Mouse (Mus musculus) gastrocnemius, postnatal 4 days (tissue): Measurements from ENCODE around the gene Hoxc5. TPM values are rescaled to one million over a fixed set of nuclear protein-coding genes. Genes with fewer than 3 reads are reported as not detected.
A peak's percentile ranks its signal among the peaks of the same experiment; 100 is the strongest.

Experiments
- DNase-seq, 2 experiments: peaks; one replicate each; pipeline ENCODE4 v3.0.0; 2021 to 2022; ENCODE audit warnings: low spot score in 2 of 2, mixed read lengths in 2 of 2
- total RNA-seq, 2 experiments: library from RNA; stranded (reverse); gene quantifications; 2 replicates each; pipeline ENCODE4 v1.2.3; 2021

The Hoxc5 gene
- total RNA-seq, 2 experiments from 2014 or later, result 4.1 to 5.0 TPM

DNA sequence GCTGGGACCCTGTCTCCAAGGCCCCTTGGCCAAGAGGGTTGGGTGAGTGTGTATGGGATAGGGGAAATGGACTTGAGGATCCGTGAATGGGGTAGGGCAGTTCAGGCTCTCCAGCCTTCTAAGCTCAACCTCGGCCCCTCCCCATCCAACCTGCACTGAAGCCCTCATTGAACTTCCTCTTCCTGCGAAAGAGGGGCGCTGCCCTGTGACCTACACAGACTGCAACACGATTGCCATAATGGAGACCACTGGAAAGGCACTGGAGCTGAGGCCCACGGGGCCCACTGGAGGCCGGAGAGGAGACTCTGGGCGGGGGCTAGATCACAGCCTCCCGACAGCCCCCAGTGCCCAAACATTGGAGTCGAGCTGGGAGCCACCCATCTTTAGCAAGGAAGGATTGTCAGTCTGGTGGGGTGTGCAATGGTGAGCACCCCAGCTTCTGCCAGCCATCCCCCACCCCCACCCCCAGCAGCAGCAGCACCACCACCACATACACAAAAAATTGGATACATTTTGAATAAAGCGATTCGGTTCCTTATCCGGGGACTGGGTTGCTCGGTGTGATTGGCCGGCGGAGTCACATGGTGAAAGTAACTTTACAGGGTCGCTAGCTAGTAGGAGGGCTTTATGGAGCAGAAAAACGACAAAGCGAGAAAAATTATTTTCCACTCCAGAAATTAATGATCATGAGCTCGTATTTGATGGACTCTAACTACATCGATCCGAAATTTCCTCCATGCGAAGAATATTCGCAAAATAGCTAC, 67.0 kb downstream of the Hoxc5 start:
- DNase-seq, result no peak

DNA sequence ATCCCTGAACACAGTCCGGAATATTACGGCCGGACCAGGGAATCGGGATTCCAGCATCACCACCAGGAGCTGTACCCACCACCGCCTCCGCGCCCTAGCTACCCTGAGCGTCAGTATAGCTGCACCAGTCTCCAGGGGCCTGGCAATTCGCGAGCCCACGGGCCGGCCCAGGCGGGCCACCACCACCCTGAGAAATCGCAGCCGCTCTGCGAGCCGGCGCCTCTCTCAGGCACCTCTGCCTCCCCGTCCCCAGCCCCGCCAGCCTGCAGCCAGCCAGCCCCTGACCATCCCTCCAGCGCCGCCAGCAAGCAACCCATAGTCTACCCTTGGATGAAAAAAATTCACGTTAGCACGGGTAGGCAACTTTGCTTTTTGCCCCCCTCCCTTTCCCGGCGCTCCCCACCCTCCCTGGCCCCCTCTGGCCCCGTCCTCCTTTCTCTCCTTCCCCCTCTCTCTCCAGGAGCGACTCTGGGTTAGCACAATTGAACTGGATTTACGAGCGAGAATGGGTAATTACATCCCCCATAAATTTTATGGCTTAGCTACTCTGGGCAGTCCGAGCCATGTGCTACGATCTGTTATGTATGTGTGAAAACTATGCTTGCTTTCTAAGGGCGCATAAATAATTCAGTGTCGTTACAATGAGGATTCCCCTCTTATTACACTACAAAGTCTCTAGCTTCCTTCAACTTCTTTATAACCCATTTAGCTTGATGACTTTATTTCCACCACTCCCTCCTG, 67.7 kb downstream of the Hoxc5 start:
- DNase-seq, result no peak

- DNase-seq, result no peak
These were observed 68.3 kb downstream of the Hoxc5 start for GRCm38 (mm10) chr15:103035548-103035881.

- DNase-seq, result no peak
These were observed 70.3 kb downstream of the Hoxc5 start for GRCm38 (mm10) chr15:103037579-103037978.

DNA sequence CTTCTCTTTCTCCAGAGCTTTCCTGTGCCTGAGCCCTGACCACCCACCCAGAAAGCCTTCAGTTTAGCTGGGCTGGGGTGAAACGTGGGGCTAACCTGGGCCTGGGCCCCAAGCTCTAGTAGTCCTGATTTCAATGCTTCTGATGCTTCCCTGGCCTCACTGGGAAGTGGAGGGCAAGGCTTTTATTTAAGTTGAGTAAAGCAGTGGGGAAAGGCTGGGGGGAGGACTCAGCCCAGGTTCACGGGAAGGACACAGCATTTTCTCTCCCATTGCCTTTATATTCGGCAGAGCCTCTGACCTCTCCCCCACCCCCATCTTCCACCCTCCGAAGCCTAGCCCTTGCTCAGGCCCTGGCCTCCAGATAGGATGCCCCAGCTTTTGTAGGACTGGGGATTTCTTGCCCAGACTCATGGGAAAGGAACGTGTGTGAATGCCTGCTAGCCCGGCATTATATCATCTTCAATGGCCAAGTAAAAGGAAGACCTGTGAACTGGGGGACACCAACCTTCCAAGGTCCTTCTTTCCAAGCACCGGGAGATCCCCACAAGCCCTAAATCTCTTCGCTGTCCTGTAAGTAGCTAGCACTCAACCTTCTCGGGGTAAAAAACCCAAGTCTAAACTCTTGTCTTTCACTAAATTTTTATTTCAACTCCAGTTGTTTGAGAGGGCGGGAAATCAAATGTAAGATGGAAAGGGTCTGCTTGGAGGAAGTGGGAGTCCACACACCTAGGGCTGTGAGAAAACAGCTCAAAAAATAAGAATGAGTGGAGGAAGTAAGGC, 71.6 kb downstream of the Hoxc5 start:
- DNase-seq, result no peak

- DNase-seq, result no peak
These were observed 72.4 kb downstream of the Hoxc5 start for GRCm38 (mm10) chr15:103039609-103040008.

DNA sequence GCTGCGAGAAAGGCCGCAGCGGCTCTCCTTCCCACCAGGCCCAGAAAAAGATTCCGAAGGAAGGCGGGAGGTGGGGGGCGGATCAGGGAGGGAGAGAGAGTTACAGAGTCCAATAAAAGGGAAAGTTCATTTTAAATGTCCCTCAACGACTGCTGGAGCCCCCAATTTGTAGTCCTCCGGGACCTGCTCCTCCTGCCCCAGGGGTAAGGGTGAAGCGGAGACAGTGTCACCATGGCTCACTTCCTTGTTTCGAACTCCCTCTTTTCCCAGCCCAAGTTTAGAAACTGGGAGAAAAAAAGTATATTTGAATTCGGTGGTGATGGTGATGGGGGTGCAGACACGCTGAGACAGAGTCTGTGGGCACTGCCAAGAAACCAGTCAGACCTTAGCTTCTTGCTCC, 73.4 kb downstream of the Hoxc5 start:
- DNase-seq, result no peak

- no peak for DNase-seq
These were observed 74.4 kb downstream of the Hoxc5 start for GRCm38 (mm10) chr15:103041613-103042012.

- DNase-seq, result no peak
These were observed 75.0 kb downstream of the Hoxc5 start for GRCm38 (mm10) chr15:103042209-103042608.

GRCm38 (mm10) chr15:103051670-103052069, 84.4 kb downstream of the Hoxc5 start:
- DNase-seq, result no peak

- no peak for DNase-seq
These were observed 86.0 kb downstream of the Hoxc5 start for GRCm38 (mm10) chr15:103053210-103053609.

GRCm38 (mm10) chr15:103056396-103056795, 89.2 kb downstream of the Hoxc5 start:
- DNase-seq, result no peak

- no peak for DNase-seq
These were observed 91.5 kb downstream of the Hoxc5 start for GRCm38 (mm10) chr15:103058715-103059114.

DNA sequence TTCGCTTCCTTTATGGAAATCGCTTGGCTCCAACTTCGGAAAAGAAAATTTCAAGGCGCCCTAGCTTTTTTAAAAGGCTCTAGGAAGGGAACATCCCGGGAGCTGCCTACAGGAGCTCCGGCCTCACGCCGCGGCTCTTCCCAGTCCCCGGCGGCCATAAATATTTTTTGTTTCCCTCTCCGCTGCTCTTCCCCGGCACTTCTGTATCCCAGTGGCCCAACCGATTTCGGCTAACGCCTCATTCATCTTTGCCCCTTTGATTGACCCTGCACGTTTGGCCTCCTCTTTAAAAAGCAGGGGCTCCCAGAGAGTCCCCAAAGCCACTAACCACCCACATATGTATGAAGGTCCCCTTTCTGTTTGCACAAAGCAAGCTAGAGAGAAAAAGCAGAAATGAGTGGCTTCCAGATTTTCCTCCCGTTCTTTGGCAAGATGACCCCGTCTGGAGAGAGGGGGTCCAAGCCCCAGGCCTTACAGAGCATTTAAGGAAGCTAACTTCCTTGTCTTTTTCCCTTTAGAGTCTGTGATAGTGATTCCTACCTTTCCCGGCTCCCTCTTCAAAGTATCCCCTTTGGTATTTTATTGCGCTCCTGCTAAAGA, 92.2 kb downstream of the Hoxc5 start:
- no peak for DNase-seq

- no peak for DNase-seq
These were observed 92.7 kb downstream of the Hoxc5 start for GRCm38 (mm10) chr15:103060021-103060340.

DNA sequence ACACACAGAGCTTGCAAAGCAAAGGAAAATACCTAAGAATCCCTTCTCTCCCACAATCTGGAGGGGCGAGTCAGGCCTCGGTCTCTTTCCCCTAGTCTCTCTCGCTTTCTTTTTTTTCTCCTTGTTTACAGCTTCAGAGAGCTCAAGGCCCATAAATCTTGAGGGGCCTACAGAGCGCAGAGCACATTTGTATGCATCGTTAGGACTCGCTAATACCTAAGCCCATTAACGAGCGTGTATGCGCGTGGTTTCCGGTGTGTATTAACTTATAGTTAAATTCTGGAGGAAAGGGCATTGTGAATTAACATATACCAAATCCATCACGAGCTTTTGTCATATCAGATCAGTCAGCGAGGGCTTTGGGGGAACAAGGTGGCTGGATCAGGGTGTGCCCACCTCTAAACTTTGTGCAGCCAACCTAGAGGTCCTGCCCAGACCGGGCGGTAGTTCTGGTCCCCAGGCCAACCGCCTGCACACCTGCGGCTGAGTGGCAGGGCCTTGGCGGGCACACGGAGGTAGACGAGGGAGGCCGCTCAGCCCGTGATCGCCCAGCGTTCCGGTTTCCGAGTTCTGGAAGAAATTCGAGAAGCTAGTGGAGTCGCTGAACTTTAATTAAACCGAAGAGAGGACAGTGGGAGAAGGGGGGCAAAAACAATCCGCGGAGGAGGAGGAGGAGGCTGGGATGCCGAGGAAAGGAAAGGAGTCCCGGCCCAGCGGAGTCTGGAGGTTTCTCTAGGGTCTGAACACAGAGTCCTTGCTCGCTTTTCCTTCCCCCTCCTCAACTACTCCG, 93.3 kb downstream of the Hoxc5 start:
- no peak for DNase-seq

DNA sequence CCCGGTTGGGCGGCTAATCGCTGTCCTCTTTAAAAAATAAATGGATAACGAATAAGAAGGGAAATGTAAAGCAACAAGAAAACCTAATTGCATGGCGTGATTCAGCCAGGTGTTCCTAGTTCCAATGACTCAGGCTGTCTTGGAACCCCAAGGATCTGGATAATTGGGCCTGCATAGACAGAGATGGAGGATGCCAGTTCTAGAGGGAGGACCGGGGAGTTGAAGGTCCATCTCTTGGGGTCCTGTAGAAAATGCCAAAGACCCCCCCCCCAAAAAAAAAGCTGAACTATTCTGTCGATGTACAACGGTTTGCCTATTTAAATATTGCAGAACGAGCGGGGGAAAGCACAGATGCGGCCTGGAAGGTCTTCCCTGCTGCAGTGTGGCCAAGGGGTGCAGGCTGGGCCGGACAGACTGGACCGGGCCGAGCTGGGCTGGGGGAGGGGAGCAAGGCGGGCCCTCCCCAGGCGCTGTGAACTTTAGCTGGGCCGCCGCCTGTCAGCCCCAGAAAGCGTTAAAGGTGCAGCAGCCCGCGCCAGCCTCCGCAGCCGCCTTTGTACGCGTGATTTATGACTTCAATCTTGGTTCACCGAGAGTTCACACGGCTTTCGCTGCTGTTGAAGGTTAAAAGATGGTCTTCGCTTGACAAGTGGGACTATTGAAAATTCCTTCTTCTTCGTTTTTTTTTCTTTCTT, 94.0 kb downstream of the Hoxc5 start:
- DNase-seq, result peak in 1 of 2 experiments; percentile 28

DNA sequence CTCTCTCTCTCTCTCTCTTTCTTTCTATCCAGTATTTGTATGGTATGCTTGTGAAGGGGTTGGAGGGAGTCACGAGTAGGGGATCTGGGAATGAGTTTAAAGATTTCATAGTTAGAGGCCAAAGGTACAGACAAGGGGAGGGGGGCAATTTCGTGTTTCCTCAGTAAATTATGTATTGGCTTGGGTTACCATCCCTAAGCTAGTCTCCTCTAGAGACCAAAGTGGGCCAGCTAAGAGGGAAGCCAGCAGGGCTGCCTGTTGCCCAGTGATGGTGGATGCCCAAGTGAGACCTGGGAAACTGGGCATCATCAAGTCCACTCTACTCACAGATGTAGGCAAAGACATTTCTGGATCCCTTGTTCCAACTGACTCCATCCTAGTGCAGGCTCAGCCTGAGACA, 94.7 kb downstream of the Hoxc5 start:
- DNase-seq, result no peak

DNA sequence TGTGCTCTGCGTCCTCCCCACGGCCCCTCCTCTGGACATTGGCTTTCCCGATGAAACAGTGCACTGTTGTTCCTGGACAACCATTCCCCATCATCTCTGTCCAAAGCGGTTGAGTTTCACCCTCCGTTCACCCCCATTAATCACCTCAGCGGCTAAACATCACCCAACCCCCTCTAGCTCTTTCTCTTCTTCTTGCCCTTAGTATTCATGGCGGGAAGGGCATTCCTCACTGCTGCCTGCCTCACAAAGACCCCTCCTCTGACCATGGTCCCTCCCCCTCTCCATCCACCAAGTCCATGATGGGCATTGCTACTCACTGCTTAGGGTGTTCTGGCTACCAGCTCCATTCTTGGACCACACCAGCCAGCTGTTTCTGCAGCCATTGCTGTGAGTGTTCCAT, 98.4 kb downstream of the Hoxc5 start:
- DNase-seq, result no peak
